Mouse (Mus musculus) neural tube, postnatal 0 days (tissue): ENCODE data around the gene Cdkn1a. TPM values are rescaled to one million over a fixed set of nuclear protein-coding genes. Genes with fewer than 3 reads are reported as not detected.

Experiments used
- polyA plus RNA-seq: library from polyadenylated mRNA; unstranded; fragments of >200 nt; fragmentation: Nextera tagmentation; extraction: Ambion mirVana; gene quantifications from 2 replicates; pipeline ENCODE4 v1.2.1, GENCODE M21; 2015

Cdkn1a gene
- 201 and 212 TPM in 2 replicates for polyA plus RNA-seq

DNA sequence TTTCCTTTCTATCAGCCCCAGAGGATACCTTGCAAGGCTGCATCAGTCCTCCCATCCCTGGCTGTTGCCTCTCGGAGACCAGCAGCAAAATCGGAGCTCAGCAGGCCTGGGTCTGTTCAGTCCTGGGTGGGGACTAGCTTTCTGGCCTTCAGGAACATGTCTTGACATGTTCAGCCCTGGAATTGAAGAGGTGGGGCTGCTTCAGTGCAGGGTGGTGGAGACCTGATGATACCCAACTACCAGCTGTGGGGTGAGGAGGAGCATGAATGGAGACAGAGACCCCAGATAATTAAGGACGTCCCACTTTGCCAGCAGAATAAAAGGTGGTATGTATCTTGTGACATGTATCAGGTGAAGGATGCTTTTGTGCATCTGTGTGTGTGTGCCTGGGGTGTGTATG, at the start of gene Cdkn1a:
Gene Cdkn1a (plus strand): TSS at position 201 of the 400 bp plus-strand sequence.

GRCm38 (mm10) chr17:29113591-29114352, 23.0 kb downstream of the Cdkn1a start, which contains the start of gene Rab44:
Rab44 (plus strand) TSS chr17:29114145.

Other genes with a start within 250 kb of the Cdkn1a start
- gene Pnpla1, start 232.6 kb upstream of the Cdkn1a start, polyA plus RNA-seq, result 0.10 and 0.12 TPM in 2 replicates
- 1.1 and 1.7 TPM in 2 replicates for gene 4930539E08Rik, start 175.7 kb upstream of the Cdkn1a start, polyA plus RNA-seq
- 0.23 TPM in 2 replicates for gene Pxt1, start 147.1 kb upstream of the Cdkn1a start, polyA plus RNA-seq
- gene Kctd20, start 139.0 kb upstream of the Cdkn1a start, polyA plus RNA-seq, result 48.4 TPM in 2 replicates
- gene Stk38, start 83.0 kb upstream of the Cdkn1a start, polyA plus RNA-seq, result 43.8 and 50.4 TPM in 2 replicates
- 254 and 261 TPM in 2 replicates for gene Srsf3, start 58.3 kb upstream of the Cdkn1a start, polyA plus RNA-seq
- 0.15 TPM in 1 of 2 replicates, not detected in the other for gene Rab44, start 23.2 kb downstream of the Cdkn1a start, polyA plus RNA-seq
- gene Cpne5, start 147.2 kb downstream of the Cdkn1a start, polyA plus RNA-seq, result 102 and 109 TPM in 2 replicates
- gene Ppil1, start 173.2 kb downstream of the Cdkn1a start, polyA plus RNA-seq, result 81.7 and 86.5 TPM in 2 replicates
- 126 and 127 TPM in 2 replicates for gene BC004004, start 177.8 kb downstream of the Cdkn1a start, polyA plus RNA-seq
- gene Pi16, start 226.7 kb downstream of the Cdkn1a start, polyA plus RNA-seq, result 4.7 TPM in 2 replicates